Mouse (Mus musculus) kidney, embryonic 15.5 days (tissue): ENCODE data around the gene Src. TPM values are rescaled to one million over a fixed set of nuclear protein-coding genes. Genes with fewer than 3 reads are reported as not detected.

ENCODE experiments used
- ATAC-seq: fragments of 200-750 bp; cut with Nextera tagmentation; replicated peaks from 2 replicates; pipeline ENCODE4 v1.8.0; 2017; ENCODE audit warnings: moderate TSS enrichment; ENCODE audit not compliant: low FRiP score
- H3K27ac ChIP-seq: fragments of 300-500 bp; sonication (generic); 2 replicates; pipeline ENCODE4 v1.5.1; 2015; ENCODE audit warnings: mild to moderate bottlenecking, inconsistent platforms
- H3K27me3 ChIP-seq: fragments of 300-500 bp; sonication (generic); 2 replicates; pipeline ENCODE4 v1.6.1; 2015; ENCODE audit warnings: inconsistent platforms
- H3K36me3 ChIP-seq: fragments of 300-500 bp; sonication (generic); 2 replicates; pipeline ENCODE4 v1.6.1; 2015; ENCODE audit warnings: inconsistent platforms
- H3K4me1 ChIP-seq: fragments of 300-500 bp; sonication (generic); 2 replicates; pipeline ENCODE4 v1.6.1; 2015; ENCODE audit warnings: inconsistent platforms
- H3K4me2 ChIP-seq: fragments of 300-500 bp; sonication (generic); 2 replicates; pipeline ENCODE4 v1.6.1; 2015; ENCODE audit warnings: moderate library complexity, mild to moderate bottlenecking, inconsistent platforms
- H3K4me3 ChIP-seq: fragments of 300-500 bp; sonication (generic); replicated peaks from 2 replicates; pipeline ENCODE4 v1.5.1; 2015; ENCODE audit warnings: mild to moderate bottlenecking, inconsistent platforms
- H3K9ac ChIP-seq: fragments of 300-500 bp; sonication (generic); 2 replicates; pipeline ENCODE4 v1.6.1; 2015; ENCODE audit warnings: mild to moderate bottlenecking, inconsistent platforms
- H3K9me3 ChIP-seq: fragments of 300-500 bp; sonication (generic); replicated peaks from 2 replicates; pipeline ENCODE4 v1.6.1; 2016; ENCODE audit warnings: inconsistent platforms
- WGBS: fragments of 180-500 bp; shearing (Covaris S2); methylation state at CpG from one replicate; pipeline ENCODE4 v1.1.7; 2015; ENCODE audit warnings: mixed read lengths; 5-methylcytosine and 5-hydroxymethylcytosine counted together
- polyA plus RNA-seq: library from polyadenylated mRNA; unstranded; fragments of >200 nt; fragmentation: Nextera tagmentation; extraction: Ambion mirVana; gene quantifications from 2 replicates; pipeline ENCODE4 v1.2.1, GENCODE M21; 2015

The Src gene
- polyA plus RNA-seq, 1 experiment from 2014 or later = 17.6 TPM

- no peaks in the 10 kb centered on the region for H3K27me3 ChIP-seq
- H3K9ac ChIP-seq = no peak overlapping the region
- 0 out of 2 replicates have a peak, but pooled peaks cover 4% of the 10 kb centered on the region for H3K4me1 ChIP-seq
- no peak overlapping the region for H3K4me2 ChIP-seq
- peaks cover 42% of the 10 kb centered on the region for H3K36me3 ChIP-seq
- H3K27ac ChIP-seq = no peak overlapping the region
- H3K9me3 ChIP-seq = no peaks in the 10 kb centered on the region
- H3K4me3 ChIP-seq = no peak overlapping the region
- WGBS = 68% methylated on average over 7 of the region's 7 CpGs
- no peak for ATAC-seq
These were observed 30.1 kb downstream of the Src start for GRCm38 (mm10) chr2:157448356-157448755.

GRCm38 (mm10) chr2:157450905-157451304, 32.7 kb downstream of the Src start:
- H3K27me3 ChIP-seq = no peaks in the 10 kb centered on the region
- no peak overlapping the region for H3K27ac ChIP-seq
- H3K9me3 ChIP-seq = no peaks in the 10 kb centered on the region
- ATAC-seq = no peak
- no peak overlapping the region for H3K9ac ChIP-seq
- peaks cover 43% of the 10 kb centered on the region for H3K36me3 ChIP-seq
- no peaks in the 10 kb centered on the region for H3K4me1 ChIP-seq
- WGBS = 88% methylated on average over 3 of the region's 3 CpGs
- no peak overlapping the region for H3K4me2 ChIP-seq
- H3K4me3 ChIP-seq = no peak overlapping the region

GRCm38 (mm10) chr2:157451372-157452040, 33.3 kb downstream of the Src start:
- H3K27me3 ChIP-seq = no peaks in the 10 kb centered on the region
- H3K4me1 ChIP-seq = peaks cover 3% of the 10 kb centered on the region
- no peak overlapping the region for H3K9ac ChIP-seq
- H3K4me3 ChIP-seq = no peak overlapping the region
- H3K27ac ChIP-seq = no peak overlapping the region
- no peaks in the 10 kb centered on the region for H3K9me3 ChIP-seq
- no peak overlapping the region for H3K4me2 ChIP-seq
- H3K36me3 ChIP-seq = peaks cover 40% of the 10 kb centered on the region
- no peak for ATAC-seq
- 82% methylated on average over 7 of the region's 7 CpGs for WGBS

GRCm38 (mm10) chr2:157457100-157457806, 39.0 kb downstream of the Src start:
- Histone ChIP-seq H3K27me3 (no peaks in the 10 kb centered on the region), H3K4me2 (peak overlapping the region; percentile 75), H3K4me1 (peaks cover 46% of the 10 kb centered on the region), H3K27ac (peak overlapping the region; percentile 78), H3K9ac (peak overlapping the region; percentile 44), H3K36me3 (peaks cover 33% of the 10 kb centered on the region), H3K9me3 (no peaks in the 10 kb centered on the region), H3K4me3 (peak overlapping the region; percentile 48)
- ATAC-seq = peak; percentile 86
- WGBS = 1% methylated on average over 56 of the region's 56 CpGs

- Histone ChIP-seq H3K27ac (no peak overlapping the region), H3K4me2 (no peak overlapping the region), H3K36me3 (peaks cover 34% of the 10 kb centered on the region), H3K9me3 (no peaks in the 10 kb centered on the region), H3K27me3 (no peaks in the 10 kb centered on the region), H3K4me1 (peaks cover 58% of the 10 kb centered on the region), H3K4me3 (no peak overlapping the region), H3K9ac (no peak overlapping the region)
- ATAC-seq = no peak
- WGBS = 31% methylated on average over 14 of the region's 14 CpGs
These were observed 40.2 kb downstream of the Src start for GRCm38 (mm10) chr2:157458472-157458871.

- ATAC-seq = no peak
- H3K9me3 ChIP-seq = no peaks in the 10 kb centered on the region
- no peak overlapping the region for H3K9ac ChIP-seq
- peak overlapping the region; percentile 3; the same call in 1 of the 2 replicates for H3K27ac ChIP-seq
- H3K27me3 ChIP-seq = no peaks in the 10 kb centered on the region
- peaks cover 34% of the 10 kb centered on the region for H3K36me3 ChIP-seq
- H3K4me1 ChIP-seq = peaks cover 71% of the 10 kb centered on the region
- H3K4me2 ChIP-seq = no peak overlapping the region
- WGBS = 47% methylated on average over 5 of the region's 5 CpGs
- no peak overlapping the region for H3K4me3 ChIP-seq
These were observed 41.5 kb downstream of the Src start for GRCm38 (mm10) chr2:157459736-157460135.

- Histone ChIP-seq H3K36me3 (peaks cover 54% of the 10 kb centered on the region), H3K27ac (peak overlapping the region; percentile 87), H3K4me2 (no peak overlapping the region), H3K4me3 (no peak overlapping the region), H3K4me1 (peaks cover 68% of the 10 kb centered on the region), H3K27me3 (no peaks in the 10 kb centered on the region), H3K9ac (no peak overlapping the region), H3K9me3 (no peaks in the 10 kb centered on the region)
- ATAC-seq = no peak
- 38% methylated on average over 20 of the region's 20 CpGs for WGBS
These were observed 44.8 kb downstream of the Src start for GRCm38 (mm10) chr2:157462776-157463710.

- Histone ChIP-seq H3K4me2 (peak overlapping the region; percentile 50), H3K27me3 (no peaks in the 10 kb centered on the region), H3K4me1 (peaks cover 61% of the 10 kb centered on the region), H3K36me3 (peaks cover 62% of the 10 kb centered on the region), H3K4me3 (peak overlapping the region; percentile 18; the same call in 1 of the 2 replicates), H3K27ac (peak overlapping the region; percentile 87), H3K9me3 (no peaks in the 10 kb centered on the region), H3K9ac (peak overlapping the region; percentile 27; the same call in 1 of the 2 replicates)
- ATAC-seq = peak; percentile 13
- WGBS = 31% methylated on average over 16 of the region's 16 CpGs
These were observed 45.9 kb downstream of the Src start for GRCm38 (mm10) chr2:157463887-157464745.

GRCm38 (mm10) chr2:157464746-157465126, 46.5 kb downstream of the Src start:
- Histone ChIP-seq H3K4me3 (peak overlapping the region; percentile 18; the same call in 1 of the 2 replicates), H3K9ac (peak overlapping the region; percentile 27; the same call in 1 of the 2 replicates), H3K4me2 (peak overlapping the region; percentile 50), H3K9me3 (no peaks in the 10 kb centered on the region), H3K4me1 (peaks cover 57% of the 10 kb centered on the region), H3K36me3 (peaks cover 62% of the 10 kb centered on the region), H3K27ac (peak overlapping the region; percentile 87), H3K27me3 (no peaks in the 10 kb centered on the region)
- WGBS = 3% methylated on average over 11 of the region's 12 CpGs
- peak; percentile 94 for ATAC-seq

GRCm38 (mm10) chr2:157466836-157467235, 48.6 kb downstream of the Src start:
- no peak overlapping the region for H3K4me2 ChIP-seq
- peaks cover 49% of the 10 kb centered on the region for H3K4me1 ChIP-seq
- no peaks in the 10 kb centered on the region for H3K9me3 ChIP-seq
- no peak overlapping the region for H3K9ac ChIP-seq
- H3K27me3 ChIP-seq = no peaks in the 10 kb centered on the region
- no peak overlapping the region for H3K27ac ChIP-seq
- H3K36me3 ChIP-seq = peaks cover 67% of the 10 kb centered on the region
- ATAC-seq = no peak
- H3K4me3 ChIP-seq = no peak overlapping the region
- WGBS = 49% methylated on average over 7 of the region's 7 CpGs
